Mouse (Mus musculus) CD4-positive helper T cell, adult 2 months (primary cell): Measurements from ENCODE around the gene Acsm3.

Source experiments
- DNase-seq: peaks from one replicate; pipeline ENCODE4 v3.0.0-alpha.2; 2012; ENCODE audit warnings: low read depth, missing footprints, low spot score

Acsm3 gene

DNA sequence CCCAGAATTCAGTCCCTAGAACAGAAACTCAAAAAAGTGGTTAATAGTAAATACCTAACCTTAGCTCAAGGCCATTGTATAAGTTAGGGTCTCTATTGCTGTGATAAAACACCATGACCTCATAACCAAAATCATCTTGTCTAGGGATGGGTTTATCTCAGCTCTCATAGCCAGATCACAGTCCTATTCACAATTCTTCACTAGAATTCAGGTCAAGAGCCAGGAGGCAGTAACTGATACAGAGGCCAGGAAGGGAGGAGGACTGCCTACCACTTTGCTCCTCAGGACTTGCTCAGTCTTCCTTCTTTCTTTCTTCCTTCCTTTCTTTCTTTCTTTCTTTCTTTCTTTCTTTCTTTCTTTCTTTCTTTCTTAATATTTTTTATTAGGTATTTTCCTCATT, 34.6 kb downstream of the Acsm3 start:
- DNase-seq: no peak

GRCm38 (mm10) chr7:119800488-119800887, 39.8 kb downstream of the Acsm3 start:
- peak; percentile 39 for DNase-seq

DNA sequence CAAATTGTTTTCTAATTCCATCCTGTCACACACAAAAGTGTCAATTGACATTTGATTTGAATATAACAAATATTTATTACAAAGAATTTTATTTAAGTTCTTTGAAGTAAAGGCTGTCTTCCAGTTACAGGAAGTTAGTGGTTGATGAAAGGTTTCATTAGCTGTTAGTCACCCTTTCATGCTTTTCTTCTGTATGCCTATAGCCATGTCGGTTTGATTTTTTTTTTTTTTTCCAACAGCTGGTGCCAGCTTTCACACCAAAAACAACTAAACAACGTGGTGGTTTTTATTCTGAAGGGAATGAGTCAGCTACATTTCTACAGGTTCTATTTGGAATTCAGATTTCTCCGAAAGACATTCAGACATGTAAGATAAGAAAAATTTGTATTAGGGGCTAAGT, 40.3 kb downstream of the Acsm3 start:
- DNase-seq: peak; percentile 42

- DNase-seq: no peak
Measured at GRCm38 (mm10) chr7:119807396-119807795, 46.7 kb downstream of the Acsm3 start.

DNA sequence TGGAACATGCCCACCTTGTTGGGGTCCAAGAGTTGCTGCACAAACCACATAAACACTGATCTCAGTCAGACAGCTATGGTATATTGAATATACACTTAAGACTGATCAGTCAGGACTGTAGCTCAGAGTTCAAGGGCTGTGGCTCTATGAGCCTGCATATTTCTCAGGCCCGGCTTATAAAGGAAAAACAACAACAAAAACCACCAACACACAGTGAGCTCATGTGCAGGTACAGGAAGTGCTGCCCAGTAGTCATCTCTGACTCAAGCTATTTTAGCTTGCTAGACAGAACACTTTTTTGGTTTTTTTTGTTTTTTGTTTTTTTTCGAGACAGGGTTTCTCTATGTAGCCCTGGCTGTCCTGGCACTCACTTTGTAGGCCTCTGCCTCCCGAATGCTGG, 48.0 kb downstream of the Acsm3 start:
- DNase-seq: no peak

GRCm38 (mm10) chr7:119835371-119835770, 74.6 kb downstream of the Acsm3 start:
- peak; percentile 25 for DNase-seq

- peak; percentile 88 for DNase-seq
Measured at GRCm38 (mm10) chr7:119835996-119836777, 75.5 kb downstream of the Acsm3 start.
